Mouse (Mus musculus) limb, embryonic 10.5 days (tissue): ENCODE data around the gene Trim31. TPM values are rescaled to one million over a fixed set of nuclear protein-coding genes. Genes with fewer than 3 reads are reported as not detected.

Experiments used
- DNase-seq: peaks from one replicate; pipeline ENCODE4 v3.0.0-alpha.2; 2017; ENCODE audit warnings: low spot score
- H3K27ac ChIP-seq: fragments of 300-500 bp; sonication (generic); 2 replicates; pipeline ENCODE4 v1.5.1; 2016; ENCODE audit warnings: mild to moderate bottlenecking
- H3K27me3 ChIP-seq: fragments of 300-500 bp; sonication (generic); 2 replicates; pipeline ENCODE4 v1.6.1; 2016; ENCODE audit warnings: low read depth, mild to moderate bottlenecking; ENCODE audit not compliant: poor library complexity, severe bottlenecking
- H3K36me3 ChIP-seq: fragments of 300-500 bp; sonication (generic); 2 replicates; pipeline ENCODE4 v1.6.1; 2016; ENCODE audit warnings: mild to moderate bottlenecking, moderate library complexity
- H3K4me1 ChIP-seq: fragments of 300-500 bp; sonication (generic); 2 replicates; pipeline ENCODE4 v1.6.1; 2016
- H3K4me3 ChIP-seq: fragments of 300-500 bp; sonication (generic); 2 replicates; pipeline ENCODE4 v1.5.1; 2016; ENCODE audit warnings: mild to moderate bottlenecking, moderate library complexity
- H3K9me3 ChIP-seq: fragments of 300-500 bp; sonication (generic); replicated peaks from 2 replicates; pipeline ENCODE4 v1.6.1; 2016; ENCODE audit warnings: mild to moderate bottlenecking
- WGBS: fragments of 180-500 bp; shearing (Covaris S2); methylation state at CpG from one replicate; pipeline ENCODE4 v1.1.7; 2016; 5-methylcytosine and 5-hydroxymethylcytosine counted together
- polyA plus RNA-seq: library from polyadenylated mRNA; unstranded; fragments of >200 nt; fragmentation: Nextera tagmentation; extraction: Ambion mirVana; gene quantifications from 2 replicates; pipeline ENCODE4 v1.2.1, GENCODE M21; 2016

Gene Trim31
- polyA plus RNA-seq, 1 experiment from 2014 or later: not detected

- no peak for DNase-seq
- no peak overlapping the region for H3K4me3 ChIP-seq
- H3K4me1 ChIP-seq: no peaks in the 10 kb centered on the region
- WGBS: 59% methylated on average over 2 of the region's 2 CpGs
- no peaks in the 10 kb centered on the region for H3K27me3 ChIP-seq
- no peaks in the 10 kb centered on the region for H3K36me3 ChIP-seq
- no peak overlapping the region for H3K27ac ChIP-seq
- no peaks in the 10 kb centered on the region for H3K9me3 ChIP-seq
These were observed 33.9 kb downstream of the Trim31 start for GRCm38 (mm10) chr17:36931806-36932205.

- Histone ChIP-seq H3K27me3 (peaks cover 35% of the 10 kb centered on the region), H3K9me3 (no peaks in the 10 kb centered on the region), H3K4me1 (peaks cover 8% of the 10 kb centered on the region), H3K4me3 (no peak overlapping the region), H3K27ac (no peak overlapping the region), H3K36me3 (no peaks in the 10 kb centered on the region)
- DNase-seq: no peak
- 87% methylated on average over 2 of the region's 2 CpGs for WGBS
These were observed 40.1 kb downstream of the Trim31 start for GRCm38 (mm10) chr17:36938056-36938455.

DNA sequence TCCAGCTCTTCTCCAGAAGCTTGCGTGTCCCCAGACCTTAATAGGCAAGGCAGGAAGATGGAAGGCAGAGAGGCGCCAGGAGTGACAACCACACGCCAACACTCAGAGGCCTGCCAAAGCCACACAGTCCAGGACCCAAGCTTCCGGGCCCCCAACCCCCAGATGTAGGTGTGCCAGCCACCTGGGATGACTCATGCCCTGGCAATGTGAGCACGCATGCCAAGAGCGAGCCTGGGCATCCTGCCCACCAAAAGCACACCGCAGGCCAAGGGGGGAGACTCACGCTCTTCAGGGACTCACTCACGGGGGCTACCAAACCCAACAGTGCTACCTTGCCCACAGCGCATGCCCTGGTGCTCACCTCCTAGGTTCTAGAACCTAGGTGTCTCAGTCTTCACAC is 44.5 kb downstream of the Trim31 start:
- no peak for DNase-seq
- Histone ChIP-seq H3K4me3 (peak overlapping the region; percentile 54), H3K4me1 (peaks cover 33% of the 10 kb centered on the region), H3K27me3 (peaks cover 76% of the 10 kb centered on the region), H3K27ac (no peak overlapping the region), H3K9me3 (no peaks in the 10 kb centered on the region), H3K36me3 (no peaks in the 10 kb centered on the region)
- WGBS: 56% methylated on average over 10 of the region's 10 CpGs

DNA sequence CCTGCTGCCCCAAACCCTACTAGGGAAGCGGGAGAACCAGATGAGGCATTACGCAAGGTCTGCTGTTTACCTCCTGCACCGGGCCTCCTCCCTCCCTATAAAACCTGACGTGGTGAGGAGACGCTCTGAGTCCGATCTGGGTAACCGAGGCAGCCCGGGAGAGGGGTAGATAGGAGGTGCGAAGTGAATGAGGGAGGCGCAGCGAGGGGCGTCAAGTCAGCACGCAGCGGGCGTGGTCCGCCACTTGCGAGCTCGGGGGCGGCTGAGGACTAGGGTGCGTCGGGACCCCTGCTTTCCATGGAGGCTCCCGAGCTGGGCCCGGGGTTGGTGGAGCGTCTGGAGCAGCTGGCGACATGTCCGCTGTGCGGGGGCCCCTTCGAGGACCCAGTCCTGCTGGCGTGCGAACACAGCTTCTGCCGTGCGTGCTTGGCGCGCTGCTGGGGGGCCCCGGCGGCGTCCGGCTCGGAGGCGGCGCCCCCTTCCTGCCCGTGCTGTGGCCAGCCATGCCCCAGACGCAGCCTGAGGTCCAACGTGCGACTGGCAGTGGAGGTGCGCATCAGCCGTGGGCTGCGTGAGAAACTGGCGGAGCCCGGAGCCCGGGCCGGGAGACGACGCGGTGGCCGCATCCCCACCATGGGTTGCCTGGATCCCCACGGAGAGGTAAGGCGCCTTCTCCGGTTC is 45.0 kb downstream of the Trim31 start, which contains the start of gene Rnf39:
TSS of gene Rnf39 (plus strand) at position 128 of the 681 bp plus-strand sequence.
- peak within 1 kb of the TSS; percentile 54 for H3K4me3 ChIP-seq
- peaks cover 79% of the 10 kb centered on the region for H3K27me3 ChIP-seq
- 1% methylated on average over 58 of the region's 59 CpGs for WGBS
- H3K36me3 ChIP-seq: no peaks in the 10 kb centered on the region
- peak within 1 kb of the TSS; percentile 54 for H3K27ac ChIP-seq
- peaks cover 37% of the 10 kb centered on the region for H3K4me1 ChIP-seq
- DNase-seq: peak; percentile 52
- no peaks in the 10 kb centered on the region for H3K9me3 ChIP-seq

GRCm38 (mm10) chr17:36943691-36944090 is 45.8 kb downstream of the Trim31 start:
- Histone ChIP-seq H3K4me1 (peaks cover 37% of the 10 kb centered on the region), H3K27me3 (peaks cover 84% of the 10 kb centered on the region), H3K27ac (no peak overlapping the region), H3K36me3 (peaks cover 6% of the 10 kb centered on the region), H3K4me3 (peak overlapping the region; percentile 54), H3K9me3 (no peaks in the 10 kb centered on the region)
- no peak for DNase-seq
- WGBS: 18% methylated on average over 5 of the region's 5 CpGs

DNA sequence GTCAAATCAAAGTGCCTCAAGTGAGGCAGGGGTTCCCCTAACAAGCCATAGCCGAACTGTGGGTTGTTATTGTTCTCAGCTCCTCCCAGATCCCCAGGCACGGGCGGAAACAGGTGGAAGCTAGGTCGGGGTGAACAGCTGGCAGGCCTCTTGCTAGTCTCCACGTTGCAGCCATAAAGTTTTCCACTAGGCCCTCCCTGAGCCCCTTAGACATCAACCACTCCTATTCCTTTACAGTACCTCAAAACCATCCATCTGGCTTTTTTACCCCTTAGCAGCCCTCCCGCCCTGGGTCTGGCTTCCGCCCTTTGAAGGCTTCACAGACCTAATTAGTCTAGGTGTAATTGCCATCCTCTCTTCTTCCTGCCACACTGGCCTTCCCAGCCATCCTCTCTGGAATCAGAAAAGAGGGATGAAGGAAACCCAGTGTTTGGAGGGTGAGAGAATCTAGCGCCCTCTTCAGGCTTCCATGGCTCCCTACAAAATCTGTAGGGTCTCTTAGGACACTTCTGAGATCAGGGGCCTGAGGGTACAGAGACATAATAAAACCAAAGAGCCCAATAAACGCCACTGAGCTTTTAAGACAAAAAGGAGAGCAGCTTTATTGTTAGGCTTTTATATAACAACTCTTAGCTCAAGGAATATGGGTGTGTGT is 46.3 kb downstream of the Trim31 start:
- peaks cover 11% of the 10 kb centered on the region for H3K36me3 ChIP-seq
- WGBS: 5% methylated on average over 9 of the region's 9 CpGs
- peaks cover 80% of the 10 kb centered on the region for H3K27me3 ChIP-seq
- H3K4me1 ChIP-seq: peaks cover 37% of the 10 kb centered on the region
- H3K4me3 ChIP-seq: 0 out of 2 replicates have a peak overlapping the region, but pooled peaks have one; percentile 54
- peak; percentile 51 for DNase-seq
- H3K9me3 ChIP-seq: no peaks in the 10 kb centered on the region
- no peak overlapping the region for H3K27ac ChIP-seq

DNA sequence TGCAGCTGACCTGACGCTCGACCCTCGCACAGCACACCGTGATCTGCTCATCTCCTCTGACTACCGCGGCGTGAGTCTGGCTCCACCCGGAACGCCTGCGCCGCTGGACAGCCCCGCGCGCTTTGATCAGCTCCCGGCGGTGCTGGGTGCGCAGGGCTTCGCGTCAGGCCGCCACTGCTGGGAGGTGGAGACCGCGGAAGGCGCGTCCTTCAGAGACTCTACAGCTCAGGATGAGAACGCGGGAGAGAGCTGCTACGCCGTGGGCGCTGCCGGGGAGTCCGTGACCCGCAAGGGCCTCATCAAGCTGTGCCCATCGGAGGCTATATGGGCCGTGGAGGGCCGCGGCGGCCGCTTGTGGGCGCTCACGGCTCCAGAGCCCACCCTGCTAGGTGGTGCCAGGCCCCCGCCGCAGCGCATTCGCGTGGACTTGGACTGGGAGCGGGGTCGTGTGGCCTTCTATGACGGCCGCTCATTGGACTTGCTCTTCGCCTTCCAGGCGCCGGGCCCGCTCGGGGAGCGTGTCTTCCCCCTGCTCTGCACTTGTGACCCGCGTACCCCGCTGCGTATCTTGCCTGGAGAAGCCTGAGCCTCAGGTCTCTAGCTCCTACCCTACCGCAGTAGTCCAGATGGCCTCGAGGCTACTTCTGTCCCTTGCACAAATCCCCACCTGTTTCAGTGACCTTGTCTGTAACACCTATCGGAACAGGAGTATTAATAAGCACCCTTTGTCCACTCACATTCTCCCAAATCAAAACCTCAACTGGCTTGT is 49.3 kb downstream of the Trim31 start:
- H3K4me1 ChIP-seq: peaks cover 49% of the 10 kb centered on the region
- 2% methylated on average over 62 of the region's 62 CpGs for WGBS
- peak overlapping the region; percentile 60 for H3K4me3 ChIP-seq
- peaks cover 16% of the 10 kb centered on the region for H3K36me3 ChIP-seq
- H3K9me3 ChIP-seq: no peaks in the 10 kb centered on the region
- H3K27ac ChIP-seq: peak overlapping the region; percentile 77
- peak; percentile 75 for DNase-seq
- H3K27me3 ChIP-seq: peaks cover 57% of the 10 kb centered on the region

- DNase-seq: no peak
- 88% methylated on average over 1 of the region's 1 CpGs for WGBS
- H3K36me3 ChIP-seq: peaks cover 19% of the 10 kb centered on the region
- H3K4me3 ChIP-seq: no peak overlapping the region
- no peak overlapping the region for H3K27ac ChIP-seq
- peaks cover 38% of the 10 kb centered on the region for H3K4me1 ChIP-seq
- peaks cover 47% of the 10 kb centered on the region for H3K27me3 ChIP-seq
- no peaks in the 10 kb centered on the region for H3K9me3 ChIP-seq
These were observed 50.4 kb downstream of the Trim31 start for GRCm38 (mm10) chr17:36948286-36948685.

DNA sequence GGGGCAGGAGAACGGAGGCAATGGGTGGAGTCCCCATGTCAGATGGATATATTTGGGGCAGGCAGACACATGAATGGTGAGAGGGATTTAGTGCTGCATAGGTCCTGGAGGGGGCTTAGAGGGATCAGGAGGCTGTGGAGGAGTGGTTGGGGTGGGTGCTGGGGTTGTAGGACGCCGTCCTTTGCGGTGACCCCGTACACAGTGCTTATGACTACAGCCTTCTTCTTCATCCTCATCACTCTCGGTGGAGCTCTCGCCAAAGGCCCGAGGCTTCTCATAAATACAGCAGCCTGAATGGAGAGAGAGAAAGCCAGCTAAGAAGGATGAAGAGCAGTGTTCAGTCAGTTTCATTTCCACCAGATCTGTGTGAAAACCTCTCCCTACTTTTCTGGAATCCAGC is 51.3 kb downstream of the Trim31 start:
- WGBS: 94% methylated on average over 8 of the region's 8 CpGs
- peaks cover 37% of the 10 kb centered on the region for H3K27me3 ChIP-seq
- no peak for DNase-seq

GRCm38 (mm10) chr17:36950981-36951947 is 53.3 kb downstream of the Trim31 start, which contains the start of gene Ppp1r11:
Gene Ppp1r11, minus strand, starts transcription at chr17:36951741.
- Histone ChIP-seq H3K4me3 (peak within 1 kb of the TSS; percentile 72), H3K9me3 (no peaks in the 10 kb centered on the region), H3K4me1 (peaks cover 25% of the 10 kb centered on the region), H3K27ac (peak within 1 kb of the TSS; percentile 85), H3K27me3 (peaks cover 17% of the 10 kb centered on the region), H3K36me3 (peaks cover 39% of the 10 kb centered on the region)
- DNase-seq: peak; percentile 97
- 3% methylated on average over 36 of the region's 36 CpGs for WGBS

More for the DNA sequence above, 51.3 kb downstream of the Trim31 start:
- no peak overlapping the region for H3K4me3 ChIP-seq
- peaks cover 28% of the 10 kb centered on the region for H3K4me1 ChIP-seq
- H3K36me3 ChIP-seq: peaks cover 24% of the 10 kb centered on the region
- no peak overlapping the region for H3K27ac ChIP-seq
- H3K9me3 ChIP-seq: no peaks in the 10 kb centered on the region

- WGBS: 91% methylated on average over 2 of the region's 2 CpGs
- no peaks in the 10 kb centered on the region for H3K9me3 ChIP-seq
- no peak overlapping the region for H3K27ac ChIP-seq
- H3K4me1 ChIP-seq: peaks cover 17% of the 10 kb centered on the region
- H3K4me3 ChIP-seq: no peak overlapping the region
- DNase-seq: no peak
- peaks cover 8% of the 10 kb centered on the region; the same call in 1 of the 2 replicates for H3K27me3 ChIP-seq
- peaks cover 45% of the 10 kb centered on the region for H3K36me3 ChIP-seq
These were observed 54.7 kb downstream of the Trim31 start for GRCm38 (mm10) chr17:36952631-36953030.

- no peak overlapping the region for H3K4me3 ChIP-seq
- no peak overlapping the region for H3K27ac ChIP-seq
- DNase-seq: no peak
- 89% methylated on average over 1 of the region's 1 CpGs for WGBS
- no peaks in the 10 kb centered on the region for H3K9me3 ChIP-seq
- H3K36me3 ChIP-seq: peaks cover 45% of the 10 kb centered on the region
- H3K27me3 ChIP-seq: peaks cover 4% of the 10 kb centered on the region; the same call in 1 of the 2 replicates
- H3K4me1 ChIP-seq: peaks cover 17% of the 10 kb centered on the region
These were observed 55.1 kb downstream of the Trim31 start for GRCm38 (mm10) chr17:36953062-36953461.
